Mouse (Mus musculus): ENCODE data around the gene Wwp2.

Wwp2 gene

DNA sequence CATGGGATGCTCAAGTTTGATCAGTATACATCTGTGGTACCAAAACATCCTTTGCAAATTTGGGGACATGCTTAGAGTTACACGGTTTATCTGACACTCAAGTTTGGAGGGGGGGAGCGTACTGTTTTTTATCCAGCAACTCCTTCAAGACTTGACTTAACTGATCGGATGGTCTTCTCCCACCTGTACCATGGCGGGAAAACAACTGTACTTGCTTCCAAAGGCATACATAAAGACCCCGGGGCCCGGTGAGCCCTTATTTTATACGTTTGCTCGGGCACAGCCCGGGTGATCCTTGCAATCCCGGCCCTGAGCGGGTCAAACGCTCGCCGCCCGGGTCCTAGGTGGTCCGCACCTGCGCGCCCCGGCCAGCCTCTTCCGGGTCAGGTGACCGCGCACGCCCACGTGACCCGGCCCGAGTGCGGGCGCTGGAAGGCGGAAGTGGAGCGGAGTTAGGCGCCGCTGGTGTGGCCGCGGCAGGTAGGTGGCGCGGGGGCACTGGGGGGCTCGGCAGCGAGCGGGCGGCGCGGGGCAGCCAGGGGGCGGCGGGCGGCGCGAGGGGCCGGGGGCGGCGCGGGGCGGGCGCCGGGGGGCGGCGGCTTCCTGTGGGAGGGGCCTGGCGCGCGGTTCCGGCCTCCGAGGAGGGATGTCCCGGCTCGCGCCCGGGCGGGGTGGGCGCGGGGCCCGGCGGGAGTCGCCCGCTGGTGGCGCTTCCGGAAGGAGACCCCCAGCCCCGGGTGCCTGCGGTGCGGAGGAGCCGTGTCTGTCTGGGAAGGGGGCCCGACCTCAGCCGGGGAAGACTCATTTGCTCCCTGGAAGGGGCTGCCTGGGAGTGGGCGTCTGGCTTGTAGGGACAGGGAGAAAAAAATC, at the start of gene Wwp2:
Wwp2 (plus strand) TSS at position 404 of the 870 bp plus-strand sequence.
- in situ Hi-C loops (cut with MboI, MseI) = no loop called here

GRCm38 (mm10) chr8:107386642-107387041, 49.5 kb upstream of the Wwp2 start:
- in situ Hi-C loops (cut with MboI, MseI) = loop anchor here (10.0 kb wide), 1 partner anchor 188 kb away; no protein-coding TSS in a partner anchor

GRCm38 (mm10) chr8:107387861-107388260, 48.3 kb upstream of the Wwp2 start:
- in situ Hi-C loops (cut with MboI, MseI) = loop anchor here (10.0 kb wide), 1 partner anchor 187 kb away; no protein-coding TSS in a partner anchor

GRCm38 (mm10) chr8:107389557-107389956, 46.6 kb upstream of the Wwp2 start:
- in situ Hi-C loops (cut with MboI, MseI) = loop anchor here (10.0 kb wide), 1 partner anchor 185 kb away; no protein-coding TSS in a partner anchor

DNA sequence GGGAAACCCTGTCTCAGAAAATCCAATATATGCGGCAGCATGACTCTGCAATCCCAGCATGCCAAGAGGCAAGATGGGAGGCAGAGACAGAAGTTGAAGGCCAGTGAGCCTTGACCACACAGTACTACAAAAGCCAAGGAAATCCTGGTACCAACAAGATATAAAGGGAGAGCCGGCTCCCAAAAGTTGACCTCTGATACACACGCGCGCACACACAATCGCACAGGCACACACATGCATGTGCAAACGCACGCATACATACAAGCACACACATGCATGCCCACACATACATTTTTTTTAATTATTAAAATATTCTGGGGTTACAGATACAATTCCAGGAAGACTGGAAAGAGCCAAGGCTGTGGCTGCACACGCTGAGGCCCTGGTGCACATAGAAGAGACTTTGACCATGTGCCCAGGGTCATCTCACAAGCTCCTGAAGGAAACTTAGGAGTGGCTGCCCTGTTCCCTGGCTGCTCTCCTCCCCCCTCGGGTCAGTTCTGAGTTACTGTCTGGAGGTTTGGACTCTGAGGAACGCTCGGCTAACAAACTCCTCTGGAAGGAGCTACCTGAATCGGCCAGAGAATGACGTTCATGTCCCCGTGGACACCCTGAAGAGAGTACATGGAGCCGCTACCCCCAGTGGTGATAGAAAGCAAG, 45.6 kb upstream of the Wwp2 start:
- in situ Hi-C loops (cut with MboI, MseI) = no loop called here

DNA sequence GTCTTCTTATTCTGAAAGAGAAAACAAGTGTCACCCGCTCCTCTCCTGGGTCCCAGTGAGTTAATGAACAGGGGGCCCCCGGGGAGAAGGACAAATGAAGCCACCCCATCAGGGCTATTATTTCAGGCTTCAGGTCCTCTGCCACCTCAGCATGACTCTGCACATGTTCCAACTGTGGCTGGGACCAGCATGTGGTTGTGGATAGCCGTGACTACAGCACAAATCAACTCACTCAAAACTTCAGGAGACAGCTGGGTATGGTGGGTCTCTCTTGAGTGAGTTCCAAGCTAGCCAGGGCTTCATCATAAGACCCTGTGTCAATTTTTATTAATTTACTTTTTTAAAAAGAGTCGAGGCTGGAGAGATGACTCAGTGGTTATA, 45.0 kb upstream of the Wwp2 start:
- in situ Hi-C loops (cut with MboI, MseI) = no loop called here

DNA sequence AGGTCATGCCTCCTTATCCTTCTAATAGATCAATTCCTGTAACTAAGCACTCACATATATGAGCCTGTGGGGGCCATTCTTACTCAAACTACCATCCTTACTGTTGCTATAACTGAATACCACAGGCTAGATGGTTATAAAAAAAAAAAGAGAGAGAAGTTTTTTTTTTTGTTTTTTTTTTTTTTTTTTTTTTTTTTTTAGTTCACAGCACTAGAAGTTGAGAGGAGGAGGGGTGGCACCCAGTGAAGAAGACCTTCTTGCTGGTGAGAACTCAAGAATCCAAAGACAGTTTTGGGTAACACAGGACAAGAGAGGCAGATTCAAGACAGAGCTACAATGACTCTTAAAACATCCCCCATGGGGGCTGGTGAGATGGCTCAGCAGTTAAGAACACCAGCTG, 40.8 kb upstream of the Wwp2 start:
- in situ Hi-C loops (cut with MboI, MseI) = no loop called here

DNA sequence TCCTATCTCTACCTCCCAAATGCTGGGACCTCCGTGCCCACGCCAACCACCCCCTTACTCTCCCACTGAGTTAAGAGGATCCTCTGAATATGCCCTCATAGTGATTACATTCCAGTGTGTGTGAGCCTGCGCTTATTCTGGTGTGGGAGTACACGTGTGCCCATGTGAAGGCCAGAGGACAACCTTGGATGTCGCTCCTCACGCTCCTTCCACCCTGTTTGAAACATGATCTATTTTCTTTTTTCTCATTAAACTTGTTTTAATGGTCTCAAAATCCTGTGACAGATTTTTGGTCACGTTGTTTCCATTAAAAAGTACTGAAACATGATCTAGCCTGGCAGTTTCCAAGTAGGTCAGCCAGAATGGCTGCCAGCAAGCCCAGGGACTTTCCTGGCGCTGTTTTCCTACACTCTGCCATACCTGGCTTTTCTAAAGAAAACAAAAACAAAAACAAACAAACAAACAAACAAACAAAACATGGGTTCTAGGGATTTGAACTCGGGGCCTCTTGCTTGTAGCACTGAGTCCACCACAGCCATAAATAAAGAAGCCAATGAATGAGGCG, 40.0 kb upstream of the Wwp2 start:
- in situ Hi-C loops (cut with MboI, MseI) = no loop called here

DNA sequence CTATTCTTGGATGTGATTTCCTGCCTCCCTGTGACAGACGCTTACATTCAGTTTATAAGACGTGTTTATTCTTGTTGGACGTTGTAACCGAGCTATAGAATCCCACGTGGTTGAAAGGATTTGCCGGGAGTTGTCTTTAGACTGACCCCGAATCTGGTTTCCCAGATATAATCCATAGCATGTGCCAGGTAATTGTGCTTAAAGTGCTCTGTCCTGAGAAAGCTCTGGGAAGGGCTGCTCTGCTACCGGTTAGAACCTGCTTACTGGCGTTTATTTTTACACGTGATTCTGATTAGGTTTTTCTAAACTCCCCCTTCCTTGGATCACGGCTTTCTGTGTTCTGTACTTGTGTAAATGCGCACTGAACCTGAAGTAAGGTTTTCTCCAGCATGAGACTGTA, 38.5 kb upstream of the Wwp2 start:
- in situ Hi-C loops (cut with MboI, MseI) = no loop called here

- in situ Hi-C loops (cut with MboI, MseI) = no loop called here
Measured at GRCm38 (mm10) chr8:107399495-107399894, 36.7 kb upstream of the Wwp2 start.

DNA sequence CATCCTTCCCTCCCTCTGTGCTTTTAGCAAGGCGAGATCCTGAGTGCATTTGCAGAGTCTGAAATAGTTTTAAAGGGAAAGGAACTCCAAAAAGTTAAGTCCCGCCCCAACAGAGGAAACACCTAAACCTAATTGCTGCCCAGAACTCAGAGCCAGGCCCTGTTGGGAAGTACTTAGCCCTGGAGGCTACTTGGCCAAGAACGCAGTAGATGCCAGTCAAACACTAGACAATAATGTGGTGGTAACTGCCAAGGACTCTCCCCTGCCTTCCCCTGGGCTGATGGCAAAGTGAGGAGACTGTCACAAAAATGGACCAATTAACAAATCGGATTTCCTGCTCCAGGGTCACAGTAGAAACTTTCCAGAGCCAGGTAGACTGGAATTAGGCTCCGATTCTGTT, 34.3 kb upstream of the Wwp2 start:
- in situ Hi-C loops (cut with MboI, MseI) = no loop called here

GRCm38 (mm10) chr8:107403038-107403781, 33.0 kb upstream of the Wwp2 start, which contains the start of gene Nqo1:
Gene Nqo1, minus strand, starts transcription at chr8:107403206.
- in situ Hi-C loops (cut with MboI, MseI) = no loop called here

GRCm38 (mm10) chr8:107404057-107404456, 32.1 kb upstream of the Wwp2 start:
- in situ Hi-C loops (cut with MboI, MseI) = no loop called here

DNA sequence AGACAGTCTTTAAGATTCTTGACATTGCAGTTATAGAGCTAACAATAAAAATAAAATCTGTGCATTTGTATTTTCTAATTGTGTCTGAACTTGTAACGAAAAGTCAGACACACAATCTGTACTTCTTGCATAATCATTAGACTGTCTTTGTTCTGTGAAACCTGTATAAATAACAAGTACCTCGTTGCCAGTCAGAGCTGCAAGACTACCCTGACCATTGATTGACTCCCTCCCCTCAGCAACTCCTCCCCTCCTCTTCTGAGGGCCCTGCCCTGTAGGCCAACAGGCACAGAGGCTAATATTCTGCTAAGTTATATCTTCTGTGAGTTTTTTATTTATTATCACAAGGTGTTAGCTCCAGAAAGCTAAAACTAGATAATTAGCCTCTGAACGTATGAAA, 30.2 kb upstream of the Wwp2 start:
- in situ Hi-C loops (cut with MboI, MseI) = no loop called here

DNA sequence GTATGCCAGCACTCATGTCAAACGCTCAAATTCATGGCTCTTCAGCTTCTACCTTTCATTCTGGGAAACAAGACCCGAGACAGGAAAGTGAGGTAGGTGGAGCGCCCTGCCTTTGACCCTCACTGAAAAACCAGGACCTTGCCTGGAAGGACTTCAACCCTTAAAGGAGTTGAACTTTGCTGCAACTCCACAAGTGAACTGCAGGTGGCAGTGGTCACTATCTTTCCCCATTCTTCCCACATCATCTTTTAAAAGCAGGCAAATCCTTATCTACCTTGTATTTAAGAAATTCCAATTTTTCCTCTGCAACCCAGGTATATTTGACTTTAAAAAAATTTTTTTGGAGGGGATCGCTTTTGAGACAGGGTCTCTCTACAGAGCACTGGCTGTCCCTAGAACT, 24.8 kb upstream of the Wwp2 start:
- in situ Hi-C loops (cut with MboI, MseI) = no loop called here

DNA sequence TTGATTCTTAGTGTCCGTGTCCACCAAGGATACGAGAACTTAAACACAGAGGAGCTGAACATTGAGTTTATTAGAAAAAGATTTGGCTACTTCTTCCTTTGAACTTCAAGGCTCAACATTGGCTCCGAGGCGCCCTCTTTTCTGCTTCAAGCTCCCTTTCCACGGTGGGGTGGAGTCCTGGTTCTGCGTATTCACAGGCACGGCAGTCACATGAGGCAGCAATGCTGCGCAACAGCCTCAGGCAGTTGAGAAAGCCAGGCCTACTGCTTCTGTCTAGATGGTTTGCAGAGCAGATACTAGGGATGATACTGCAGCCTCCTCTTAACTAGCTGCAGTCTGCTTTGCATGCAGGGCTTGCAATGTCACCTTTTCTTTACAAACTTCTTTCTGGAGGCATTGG, 23.6 kb upstream of the Wwp2 start:
- in situ Hi-C loops (cut with MboI, MseI) = no loop called here

- in situ Hi-C loops (cut with MboI, MseI) = no loop called here
Measured at GRCm38 (mm10) chr8:107413881-107414280, 22.3 kb upstream of the Wwp2 start.

GRCm38 (mm10) chr8:107417001-107417400, 19.2 kb upstream of the Wwp2 start:
- in situ Hi-C loops (cut with MboI, MseI) = no loop called here

DNA sequence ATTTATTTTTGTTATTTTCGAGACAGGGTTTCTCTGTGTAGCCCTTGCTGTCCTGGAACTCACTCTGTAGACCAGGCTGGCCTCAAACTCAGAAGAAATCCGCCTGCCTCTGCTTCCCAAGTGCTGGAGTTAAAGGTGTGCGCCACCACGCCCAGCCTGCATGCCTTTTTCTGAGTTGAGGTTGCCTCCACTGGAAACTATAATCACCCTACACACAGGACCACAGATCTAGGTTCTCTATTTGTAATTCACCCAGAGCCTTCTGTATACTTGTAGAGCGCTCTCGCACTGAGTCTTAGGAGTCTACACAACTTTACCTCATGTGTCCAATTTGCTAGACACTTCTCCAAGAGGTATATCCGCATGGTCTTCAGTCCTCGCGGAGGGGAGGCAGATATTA, 12.0 kb upstream of the Wwp2 start:
- in situ Hi-C loops (cut with MboI, MseI) = loop anchor here (5.0 kb wide), 1 partner anchor 72 kb away; no protein-coding TSS in a partner anchor

DNA sequence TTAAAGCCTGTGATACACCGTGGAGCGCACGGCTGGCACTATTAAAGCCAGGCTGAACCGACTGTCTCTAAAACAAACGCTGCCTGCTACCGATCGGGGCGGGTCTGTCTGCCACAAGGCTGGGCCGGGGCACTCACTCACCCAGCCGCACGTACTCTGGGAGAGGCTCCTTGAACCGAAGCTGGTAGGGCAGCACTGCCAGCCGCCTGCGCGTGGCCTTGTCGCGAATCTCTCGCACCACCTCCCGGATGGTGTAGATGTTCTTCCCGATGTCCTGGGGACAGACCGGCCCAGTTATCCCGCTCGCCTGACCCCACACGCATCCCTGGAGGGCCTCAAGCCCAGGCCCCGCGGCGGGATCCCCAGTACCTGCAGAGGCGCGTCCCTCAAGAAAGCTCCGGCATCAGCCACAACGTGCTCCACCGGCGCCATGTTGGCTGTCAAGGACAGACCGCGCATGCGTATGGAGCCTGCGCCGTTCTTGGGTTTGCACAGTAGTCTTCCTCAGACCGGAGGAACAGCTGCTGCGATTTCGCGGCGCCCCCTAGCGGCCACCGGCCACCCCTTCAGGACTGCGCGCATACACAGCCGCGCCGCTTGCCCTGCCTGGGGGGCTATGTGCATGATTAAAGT, 11.5 kb upstream of the Wwp2 start, which contains the start of gene Nob1:
Nob1 (minus strand) TSS at position 455 of the 633 bp plus-strand sequence.
- in situ Hi-C loops (cut with MboI, MseI) = loop anchor here (5.0 kb wide), 1 partner anchor 72 kb away; no protein-coding TSS in a partner anchor

DNA sequence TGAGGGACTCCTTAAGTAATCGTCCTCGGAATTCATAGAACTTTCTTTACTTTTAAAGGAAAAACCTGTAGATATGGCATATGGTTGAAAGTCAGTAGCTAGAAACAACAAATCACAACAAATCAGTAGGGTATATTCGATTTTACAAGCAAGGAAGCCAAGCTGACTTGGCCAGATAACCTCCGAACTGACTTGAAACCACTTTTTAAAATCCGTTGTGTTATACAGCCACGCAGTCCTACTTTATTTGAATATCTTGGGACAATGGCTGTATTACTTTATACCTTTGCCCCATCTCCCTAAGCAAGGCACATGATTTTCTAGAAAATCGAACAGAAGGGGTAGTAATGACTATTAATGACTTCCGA, 11.0 kb upstream of the Wwp2 start:
- in situ Hi-C loops (cut with MboI, MseI) = no loop called here
